Mouse (Mus musculus) midbrain, postnatal 0 days (tissue): ENCODE measurements around the gene Gm12216. TPM values are rescaled to one million over a fixed set of nuclear protein-coding genes. Genes with fewer than 3 reads are reported as not detected.

ENCODE experiments used
- ATAC-seq: fragments of 200-750 bp; cut with Nextera tagmentation; 2 replicates; pipeline ENCODE4 v1.8.0; 2017; ENCODE audit warnings: moderate number of reproducible peaks, mild to moderate bottlenecking, moderate TSS enrichment, moderate library complexity; ENCODE audit not compliant: low FRiP score
- DNase-seq: peaks from one replicate; pipeline ENCODE4 v3.0.0-alpha.2; 2015; ENCODE audit warnings: low spot score
- H3K27ac ChIP-seq: fragments of 300-500 bp; sonication (generic); 2 replicates; pipeline ENCODE4 v1.5.1; 2014; ENCODE audit warnings: low read depth, mild to moderate bottlenecking, low read length, mixed read lengths
- H3K27me3 ChIP-seq: fragments of 300-500 bp; sonication (generic); 2 replicates; pipeline ENCODE4 v1.6.1; 2014; ENCODE audit warnings: low read length, control low read depth, mixed read lengths; ENCODE audit not compliant: insufficient read depth
- H3K36me3 ChIP-seq: fragments of 300-500 bp; sonication (generic); 2 replicates; pipeline ENCODE4 v1.6.1; 2014; ENCODE audit warnings: low read length, control low read depth, mixed read lengths; ENCODE audit not compliant: insufficient read depth
- H3K4me1 ChIP-seq: fragments of 300-500 bp; sonication (generic); 2 replicates; pipeline ENCODE4 v1.6.1; 2014; ENCODE audit warnings: mild to moderate bottlenecking, control low read depth, antibody characterized with exemption, low read length, mixed read lengths; ENCODE audit not compliant: insufficient read depth
- H3K4me2 ChIP-seq: fragments of 300-500 bp; sonication (generic); 2 replicates; pipeline ENCODE4 v1.6.1; 2014; ENCODE audit warnings: low read depth, mild to moderate bottlenecking, low read length, mixed read lengths; ENCODE audit not compliant: poor library complexity, severe bottlenecking
- H3K4me3 ChIP-seq: fragments of 300-500 bp; sonication (generic); 2 replicates; pipeline ENCODE4 v1.5.1; 2014; ENCODE audit warnings: low read depth, mild to moderate bottlenecking, low read length, moderate library complexity
- H3K9ac ChIP-seq: fragments of 300-500 bp; sonication (generic); replicated peaks from 2 replicates; pipeline ENCODE4 v1.6.1; 2014; ENCODE audit warnings: mild to moderate bottlenecking, low read length, moderate library complexity, mixed read lengths; ENCODE audit not compliant: poor library complexity, severe bottlenecking
- H3K9me3 ChIP-seq: fragments of 300-500 bp; sonication (generic); 2 replicates; pipeline ENCODE4 v1.6.1; 2016; ENCODE audit warnings: low read length, control low read depth
- CTCF ChIP-seq: IDR thresholded peaks from 2 replicates; pipeline ENCODE4 v1.5.1; 2016; ENCODE audit warnings: antibody characterized with exemption, mild to moderate bottlenecking
- WGBS: fragments of 180-500 bp; shearing (Covaris S2); extraction: QIAGEN DNeasy Blood & Tissue Kit; methylation state at CpG from one replicate; pipeline ENCODE4 v1.1.7; 2014; 5-methylcytosine and 5-hydroxymethylcytosine counted together
- polyA plus RNA-seq: library from polyadenylated mRNA; unstranded; fragments of >200 nt; fragmentation: Nextera tagmentation; extraction: Ambion mirVana; gene quantifications from 2 replicates; pipeline ENCODE4 v1.2.1, GENCODE M21; 2015
- total RNA-seq: library from RNA; depleted of rRNA; stranded (reverse); fragments of >200 nt; gene quantifications from 2 replicates; pipeline ENCODE4 v1.2.3, GENCODE M21; 2014

Gene Gm12216
- total and polyA plus RNA-seq, 2 experiments from 2014 or later: 0.65 TPM; not detected in 1

GRCm38 (mm10) chr11:53749716-53750352, 109.2 kb downstream of the Gm12216 start:
- H3K27me3 ChIP-seq: no peaks in the 10 kb centered on the region
- ATAC-seq: no peak
- no peak overlapping the region for H3K4me3 ChIP-seq
- no peak for DNase-seq
- no peaks in the 10 kb centered on the region for H3K4me1 ChIP-seq
- H3K36me3 ChIP-seq: no peaks in the 10 kb centered on the region
- no peak overlapping the region for H3K4me2 ChIP-seq
- H3K27ac ChIP-seq: no peak overlapping the region
- no peak for TF ChIP-seq CTCF
- H3K9me3 ChIP-seq: no peaks in the 10 kb centered on the region
- H3K9ac ChIP-seq: no peak overlapping the region
- 51% methylated on average over 5 of the region's 5 CpGs for WGBS

GRCm38 (mm10) chr11:53749306-53749705, 109.8 kb downstream of the Gm12216 start:
- Histone ChIP-seq H3K4me2 (no peak overlapping the region), H3K9ac (no peak overlapping the region), H3K9me3 (no peaks in the 10 kb centered on the region), H3K27ac (no peak overlapping the region), H3K36me3 (no peaks in the 10 kb centered on the region), H3K4me3 (no peak overlapping the region), H3K4me1 (no peaks in the 10 kb centered on the region), H3K27me3 (no peaks in the 10 kb centered on the region)
- 59% methylated on average over 4 of the region's 4 CpGs for WGBS
- no peak for TF ChIP-seq CTCF
- ATAC-seq (no peak), DNase-seq (no peak)

- 96% methylated on average over 6 of the region's 6 CpGs for WGBS
- Histone ChIP-seq H3K4me1 (no peaks in the 10 kb centered on the region), H3K36me3 (no peaks in the 10 kb centered on the region), H3K4me2 (no peak overlapping the region), H3K9me3 (no peaks in the 10 kb centered on the region), H3K4me3 (no peak overlapping the region), H3K9ac (no peak overlapping the region), H3K27me3 (no peaks in the 10 kb centered on the region), H3K27ac (no peak overlapping the region)
- no peak for TF ChIP-seq CTCF
- no peak for ATAC-seq
- no peak for DNase-seq
Observed at GRCm38 (mm10) chr11:53748614-53749013, 110.4 kb downstream of the Gm12216 start.

- ATAC-seq (no peak), DNase-seq (no peak)
- H3K36me3 ChIP-seq: no peaks in the 10 kb centered on the region
- no peak overlapping the region for H3K4me3 ChIP-seq
- no peak overlapping the region for H3K9ac ChIP-seq
- no peaks in the 10 kb centered on the region for H3K9me3 ChIP-seq
- TF ChIP-seq CTCF: no peak
- no peak overlapping the region for H3K27ac ChIP-seq
- no peak overlapping the region for H3K4me2 ChIP-seq
- 92% methylated on average over 9 of the region's 9 CpGs for WGBS
- no peaks in the 10 kb centered on the region for H3K27me3 ChIP-seq
- no peaks in the 10 kb centered on the region for H3K4me1 ChIP-seq
Observed at GRCm38 (mm10) chr11:53747985-53748384, 111.1 kb downstream of the Gm12216 start.

GRCm38 (mm10) chr11:53745260-53745659, 113.8 kb downstream of the Gm12216 start:
- H3K27me3 ChIP-seq: no peaks in the 10 kb centered on the region
- H3K36me3 ChIP-seq: no peaks in the 10 kb centered on the region
- no peak for ATAC-seq
- H3K4me1 ChIP-seq: no peaks in the 10 kb centered on the region
- H3K27ac ChIP-seq: no peak overlapping the region
- TF ChIP-seq CTCF: 0 out of 2 replicates have a peak, but pooled peaks have one; percentile 8
- no peak overlapping the region for H3K9ac ChIP-seq
- H3K4me3 ChIP-seq: no peak overlapping the region
- 92% methylated on average over 2 of the region's 2 CpGs for WGBS
- no peak for DNase-seq
- H3K4me2 ChIP-seq: no peak overlapping the region
- no peaks in the 10 kb centered on the region for H3K9me3 ChIP-seq

- WGBS: 7% methylated on average over 5 of the region's 5 CpGs
- Histone ChIP-seq H3K27me3 (no peaks in the 10 kb centered on the region), H3K4me1 (no peaks in the 10 kb centered on the region), H3K4me2 (no peak overlapping the region), H3K36me3 (no peaks in the 10 kb centered on the region), H3K4me3 (no peak overlapping the region), H3K9me3 (no peaks in the 10 kb centered on the region), H3K9ac (no peak overlapping the region), H3K27ac (no peak overlapping the region)
- peak; percentile 26; the same call in 1 of the 2 replicates for TF ChIP-seq CTCF
- DNase-seq: peak; percentile 31
- ATAC-seq: no peak
Observed at GRCm38 (mm10) chr11:53742353-53742752, 116.7 kb downstream of the Gm12216 start.
